Mouse (Mus musculus) heart, adult 8-10 months (tissue): Measurements from ENCODE around the gene Ifnlr1. TPM values are rescaled to one million over a fixed set of nuclear protein-coding genes. Genes with fewer than 3 reads are reported as not detected.
A peak's percentile ranks its signal among the peaks of the same experiment; 100 is the strongest.

Experiments used
- DNase-seq: peaks from one replicate; pipeline ENCODE4 v3.0.0; 2022; ENCODE audit warnings: low spot score
- total RNA-seq, 4 experiments: library from RNA; stranded (reverse); gene quantifications; 2 replicates each; pipeline ENCODE4 v1.2.4; 2022

Ifnlr1 gene
- total RNA-seq, 4 experiments from 2014 or later, result 2.0 to 3.3 (median 2.6) TPM

DNA sequence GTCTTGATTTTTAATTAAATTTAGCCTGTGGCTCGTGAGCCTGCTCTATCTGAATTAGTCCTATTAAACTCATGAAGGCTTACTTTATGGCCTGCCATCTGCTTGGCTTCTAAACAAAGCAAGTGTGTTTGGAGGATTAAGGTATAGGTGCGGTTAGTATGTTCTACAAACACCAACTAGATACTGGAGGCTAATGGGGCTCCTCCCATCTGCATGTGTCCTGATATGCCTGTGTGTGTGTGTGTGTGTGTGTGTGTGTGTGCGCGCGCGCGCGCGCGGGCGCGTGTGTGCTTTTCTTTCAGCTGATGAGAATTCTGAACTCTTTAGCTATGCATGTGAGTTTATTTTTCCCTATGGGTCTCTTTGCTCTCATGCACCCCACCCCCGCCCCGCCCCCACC lies 53.6 kb downstream of the Ifnlr1 start:
- no peak for DNase-seq

DNA sequence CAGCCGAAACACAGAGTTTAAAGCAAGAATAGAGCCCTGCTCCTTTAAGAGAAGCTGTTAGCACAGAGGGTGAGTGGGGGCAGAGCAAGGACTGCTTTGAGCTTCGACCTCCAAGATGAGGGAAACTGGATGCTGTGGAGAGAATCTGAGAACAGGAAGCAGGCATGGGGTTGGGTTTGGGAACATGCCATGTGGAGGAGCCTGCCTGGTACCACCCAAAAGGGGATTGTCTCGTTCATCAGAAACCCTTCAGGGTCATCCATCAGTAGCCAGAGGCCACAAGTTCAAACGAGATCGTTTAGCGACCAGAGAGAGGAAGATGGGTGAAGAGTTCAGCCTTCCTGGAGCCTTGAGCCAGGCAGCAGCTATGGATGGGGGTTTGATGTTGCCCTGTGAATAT lies 57.4 kb downstream of the Ifnlr1 start:
- no peak for DNase-seq

DNA sequence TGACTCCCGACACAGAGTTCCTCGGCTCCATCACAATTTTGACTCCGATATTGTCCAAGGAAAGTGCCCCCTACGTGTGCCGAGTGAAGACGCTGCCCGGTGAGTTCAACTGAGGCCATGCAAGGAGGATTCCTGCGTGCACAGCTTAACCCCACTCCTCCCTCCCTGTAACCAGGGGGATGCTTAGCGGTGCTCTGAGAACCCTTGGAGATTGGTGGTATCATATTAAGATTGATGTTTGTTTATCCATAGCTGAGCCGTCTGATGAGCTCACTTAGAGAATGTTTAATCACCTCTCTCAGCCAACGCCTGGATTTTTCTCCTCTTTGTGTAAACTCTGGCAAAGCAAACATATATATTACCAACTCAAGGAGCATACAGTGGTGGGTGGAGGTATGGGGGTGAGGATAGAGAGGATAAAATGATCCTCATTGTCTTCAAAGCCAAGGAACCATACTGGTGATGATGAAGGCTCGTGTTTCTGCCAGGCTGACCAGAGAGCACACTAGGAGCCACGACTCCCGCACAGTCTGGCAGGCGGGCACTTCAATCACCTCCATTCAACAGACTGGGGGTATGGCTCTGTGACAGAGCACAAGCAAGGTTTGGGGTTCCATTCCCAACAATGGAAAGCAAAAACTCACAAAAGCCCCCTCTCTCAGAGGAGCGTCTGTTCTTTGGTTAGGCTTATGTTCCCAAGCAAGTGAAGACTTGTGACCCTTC lies 58.8 kb downstream of the Ifnlr1 start:
- no peak for DNase-seq

- peak; percentile 70 for DNase-seq
These were observed 59.5 kb downstream of the Ifnlr1 start for GRCm38 (mm10) chr4:135745613-135746012.

- no peak for DNase-seq
These were observed 64.8 kb downstream of the Ifnlr1 start for GRCm38 (mm10) chr4:135750896-135751295.

DNA sequence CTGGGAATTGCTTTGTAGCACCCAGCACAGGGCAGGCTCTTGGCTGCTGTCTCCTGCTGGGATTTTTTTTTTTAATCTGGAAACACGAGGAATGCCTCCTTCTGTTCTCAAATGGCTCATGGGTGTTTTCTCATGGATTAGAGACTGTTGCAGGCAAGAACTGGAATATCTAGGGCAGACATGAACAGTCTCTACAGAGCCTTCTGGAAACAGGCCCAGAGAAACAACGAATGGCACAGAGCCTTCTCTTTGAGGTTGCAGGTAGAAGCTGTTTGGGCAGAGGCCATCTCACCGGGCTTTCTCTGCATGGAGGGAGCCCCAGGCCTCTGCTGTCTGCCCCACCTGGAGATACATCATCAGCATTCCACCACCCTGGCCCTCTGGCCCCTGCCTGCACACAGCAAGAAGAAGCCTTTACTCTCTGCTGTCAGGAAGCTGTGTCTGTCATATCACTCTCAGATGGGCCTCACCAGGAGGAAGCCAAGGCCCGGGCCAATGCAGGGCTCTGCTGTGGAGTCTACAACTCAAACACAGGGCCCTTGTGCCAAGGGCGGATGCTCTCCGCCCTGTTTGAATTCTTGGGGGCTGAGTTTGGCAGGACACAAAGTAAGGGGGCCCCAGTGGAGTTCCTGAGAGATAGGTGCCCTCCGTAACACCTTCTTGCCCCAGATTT lies 66.2 kb downstream of the Ifnlr1 start:
- DNase-seq, result no peak

DNA sequence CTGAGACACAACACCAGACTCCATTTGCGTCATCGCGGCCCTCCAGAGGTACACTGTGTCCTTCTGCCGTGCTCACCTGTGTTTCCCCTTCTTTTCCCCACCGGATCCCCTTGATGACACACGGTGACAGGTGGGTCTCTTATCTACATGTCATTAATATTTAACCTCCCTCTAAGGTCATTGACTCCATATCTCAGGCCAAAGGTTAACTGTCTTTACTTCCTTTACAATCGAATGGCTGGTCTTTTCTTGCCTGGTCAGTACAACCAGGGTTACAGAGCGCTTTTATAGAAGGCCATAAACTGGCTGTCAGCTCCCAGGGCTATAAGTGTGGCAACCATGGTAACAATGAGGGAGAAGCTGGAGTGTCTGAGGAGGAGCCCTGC lies 66.7 kb downstream of the Ifnlr1 start:
- DNase-seq, result no peak

Other genes starting within 250 kb of the Ifnlr1 start
- gene Stpg1, start 191.5 kb upstream of the Ifnlr1 start, total RNA-seq, result under 1 TPM in 2 of 4 experiments, not detected in 2; 0.22 to 0.44 TPM
- 10 to 100 TPM; 42.2 to 55.4 (median 44.1) TPM for gene Nipal3, start 191.2 kb upstream of the Ifnlr1 start, total RNA-seq
- gene Grhl3, start 112.7 kb upstream of the Ifnlr1 start, total RNA-seq, result not detected
- gene Il22ra1, start 41.9 kb downstream of the Ifnlr1 start, total RNA-seq, result under 1 TPM; 0.35 to 0.59 (median 0.39) TPM
- gene Myom3, start 73.4 kb downstream of the Ifnlr1 start, total RNA-seq, result 1 to 10 TPM in 3 of 4 experiments, under 1 TPM in 1; 0.84 to 2.7 (median 1.6) TPM
- 10 to 100 TPM; 33.2 to 42.3 (median 37.9) TPM for gene Srsf10, start 169.5 kb downstream of the Ifnlr1 start, total RNA-seq
- 10 to 100 TPM; 51.2 to 75.7 (median 66.5) TPM for gene Pnrc2, start 187.6 kb downstream of the Ifnlr1 start, total RNA-seq
- gene Cnr2, start 209.1 kb downstream of the Ifnlr1 start, total RNA-seq, result under 1 TPM; 0.22 to 0.57 (median 0.36) TPM
- 10 to 100 TPM; 29.8 to 40.8 (median 34.6) TPM for gene Fuca1, start 234.4 kb downstream of the Ifnlr1 start, total RNA-seq